Mouse (Mus musculus) CH12.LX (cell line): ENCODE data around the gene Khdrbs2.

ENCODE experiments used
- CHD2 ChIP-seq: IDR thresholded peaks from 2 replicates; pipeline ENCODE4 v1.6.1; 2011; ENCODE audit warnings: low read length, improper control_type of control experiment
- CTCF ChIP-seq, 2 experiments: IDR thresholded peaks in 1 of 2; conservative IDR thresholded peaks in 1 of 2; 2 replicates each; pipeline ENCODE4 v1.5.1; 2011 to 2012; ENCODE audit warnings: low read depth in 2 of 2, low read length in 2 of 2, improper control_type of control experiment in 1 of 2, inconsistent platforms in 1 of 2, mild to moderate bottlenecking in 1 of 2, moderate library complexity in 1 of 2
- E2F4 ChIP-seq: IDR thresholded peaks from 2 replicates; pipeline ENCODE4 v1.6.1; 2011; ENCODE audit warnings: low read depth, low read length, improper control_type of control experiment; ENCODE audit not compliant: insufficient replicate concordance
- ELF1 ChIP-seq: IDR thresholded peaks from 2 replicates; pipeline ENCODE4 v1.6.1; 2014; ENCODE audit warnings: low read depth, mild to moderate bottlenecking, inconsistent platforms, low read length, improper control_type of control experiment
- MAX ChIP-seq: IDR thresholded peaks from 2 replicates; pipeline ENCODE4 v1.6.1; 2011; ENCODE audit warnings: low read length, improper control_type of control experiment
- MYC ChIP-seq: IDR thresholded peaks from 2 replicates; pipeline ENCODE4 v1.6.1; 2011; ENCODE audit warnings: low read depth, mild to moderate bottlenecking, improper control_type of control experiment, low read length
- POLR2A ChIP-seq: IDR thresholded peaks from 2 replicates; pipeline ENCODE4 v1.6.1; 2011; ENCODE audit warnings: low read depth, mild to moderate bottlenecking, improper control_type of control experiment, low read length
- RAD21 ChIP-seq: IDR thresholded peaks from 2 replicates; pipeline ENCODE4 v1.6.1; 2011; ENCODE audit warnings: low read depth, mild to moderate bottlenecking, low read length, improper control_type of control experiment, moderate library complexity
- SMC3 ChIP-seq: IDR thresholded peaks from 2 replicates; pipeline ENCODE4 v1.6.1; 2011; ENCODE audit warnings: low read depth, low read length, improper control_type of control experiment
- USF1 ChIP-seq: IDR thresholded peaks from 2 replicates; pipeline ENCODE4 v1.6.1; 2014; ENCODE audit warnings: low read depth, mild to moderate bottlenecking, inconsistent platforms, low read length, improper control_type of control experiment
- USF2 ChIP-seq: conservative IDR thresholded peaks from 2 replicates; pipeline ENCODE4 v1.6.1; 2011; ENCODE audit warnings: low read depth, low read length, improper control_type of control experiment
- ZKSCAN1 ChIP-seq: IDR thresholded peaks from 2 replicates; pipeline ENCODE4 v1.6.1; 2012; ENCODE audit warnings: low read depth, inconsistent platforms, low read length, improper control_type of control experiment, borderline replicate concordance

GRCm38 (mm10) chr1:32633404-32633803 is 460.9 kb downstream of the Khdrbs2 start:
- TF ChIP-seq RAD21 (no peak), MYC (no peak), CTCF (conservative IDR thresholded peaks at IDR 0.05 in 1 of 2, IDR thresholded peaks at IDR 0.05 in 1 of 2; ENCODE audit: low read depth in 2 of 2, low read length in 2 of 2) (no peak), SMC3 (no peak), MAX (no peak), USF1 (no peak), ZKSCAN1 (no peak), E2F4 (no peak), POLR2A (no peak), USF2 (no peak), CHD2 (no peak), ELF1 (no peak)
